Mouse (Mus musculus) forebrain, embryonic 11.5 days (tissue): ENCODE measurements around the gene Rin2. TPM values are rescaled to one million over a fixed set of nuclear protein-coding genes. Genes with fewer than 3 reads are reported as not detected.

Experiments used
- ATAC-seq: fragments of 200-750 bp; cut with Nextera tagmentation; replicated peaks from 2 replicates; pipeline ENCODE4 v1.8.0; 2017; ENCODE audit warnings: moderate TSS enrichment; ENCODE audit not compliant: low FRiP score
- DNase-seq: peaks from one replicate; pipeline ENCODE4 v3.0.0-alpha.2; 2017; ENCODE audit warnings: low spot score
- H3K27ac ChIP-seq: fragments of 300-500 bp; sonication (generic); 2 replicates; pipeline ENCODE4 v1.5.1; 2014; ENCODE audit warnings: low read depth, low read length
- H3K27me3 ChIP-seq: fragments of 300-500 bp; sonication (generic); 2 replicates; pipeline ENCODE4 v1.6.1; 2014; ENCODE audit warnings: mild to moderate bottlenecking, low read length, mixed read lengths; ENCODE audit not compliant: control insufficient read depth, insufficient read depth
- H3K36me3 ChIP-seq: fragments of 300-500 bp; sonication (generic); 2 replicates; pipeline ENCODE4 v1.6.1; 2014; ENCODE audit warnings: mild to moderate bottlenecking, low read length, moderate library complexity, mixed read lengths; ENCODE audit not compliant: control insufficient read depth, insufficient read depth
- H3K4me1 ChIP-seq: fragments of 300-500 bp; sonication (generic); replicated peaks from 2 replicates; pipeline ENCODE4 v1.6.1; 2014; ENCODE audit warnings: low read length, mixed read lengths; ENCODE audit not compliant: control insufficient read depth, insufficient read depth
- H3K4me2 ChIP-seq: fragments of 300-500 bp; sonication (generic); 2 replicates; pipeline ENCODE4 v1.6.1; 2014; ENCODE audit warnings: low read depth, mild to moderate bottlenecking, low read length, moderate library complexity, mixed read lengths; ENCODE audit not compliant: severe bottlenecking
- H3K4me3 ChIP-seq: fragments of 300-500 bp; sonication (generic); 2 replicates; pipeline ENCODE4 v1.5.1; 2014; ENCODE audit warnings: low read depth, low read length
- H3K9ac ChIP-seq: fragments of 300-500 bp; sonication (generic); 2 replicates; pipeline ENCODE4 v1.6.1; 2014; ENCODE audit warnings: low read length
- H3K9me3 ChIP-seq: fragments of 300-500 bp; sonication (generic); 2 replicates; pipeline ENCODE4 v1.6.1; 2016; ENCODE audit warnings: low read length, mixed read lengths; ENCODE audit not compliant: control insufficient read depth
- WGBS: fragments of 180-500 bp; shearing (Covaris S2); extraction: QIAGEN DNeasy Blood & Tissue Kit; methylation state at CpG from one replicate; pipeline ENCODE4 v1.1.7; 2014; 5-methylcytosine and 5-hydroxymethylcytosine counted together
- polyA plus RNA-seq: library from polyadenylated mRNA; unstranded; fragments of >200 nt; fragmentation: Nextera tagmentation; extraction: Ambion mirVana; gene quantifications from 2 replicates; pipeline ENCODE4 v1.2.1, GENCODE M21; 2014

Rin2 gene
- polyA plus RNA-seq, 1 experiment from 2014 or later: 12.4 TPM

GRCm38 (mm10) chr2:145753973-145754372 is 79.0 kb downstream of the Rin2 start:
- Histone ChIP-seq H3K4me1 (no peaks in the 10 kb centered on the region), H3K36me3 (no peaks in the 10 kb centered on the region), H3K27ac (no peak overlapping the region), H3K9me3 (no peaks in the 10 kb centered on the region), H3K27me3 (no peaks in the 10 kb centered on the region), H3K4me3 (no peak overlapping the region), H3K4me2 (no peak overlapping the region), H3K9ac (no peak overlapping the region)
- DNase-seq: no peak
- ATAC-seq: no peak
- WGBS: 91% methylated on average over 7 of the region's 7 CpGs

- ATAC-seq: no peak
- WGBS: 82% methylated on average over 12 of the region's 12 CpGs
- no peaks in the 10 kb centered on the region for H3K4me1 ChIP-seq
Measured at GRCm38 (mm10) chr2:145755864-145756822, 81.1 kb downstream of the Rin2 start.

GRCm38 (mm10) chr2:145760121-145760520 is 85.1 kb downstream of the Rin2 start:
- 78% methylated on average over 3 of the region's 3 CpGs for whole genome bisulfite sequencing
- no peaks in the 10 kb centered on the region for H3K9me3 ChIP-seq

More at GRCm38 (mm10) chr2:145755864-145756822, 81.1 kb downstream of the Rin2 start:
- H3K36me3 ChIP-seq: no peaks in the 10 kb centered on the region
- H3K4me2 ChIP-seq: no peak overlapping the region
- H3K9me3 ChIP-seq: no peaks in the 10 kb centered on the region
- H3K27me3 ChIP-seq: no peaks in the 10 kb centered on the region
- H3K9ac ChIP-seq: no peak overlapping the region
- DNase-seq: no peak
- no peak overlapping the region for H3K27ac ChIP-seq
- no peak overlapping the region for H3K4me3 ChIP-seq

GRCm38 (mm10) chr2:145761436-145761835 is 86.4 kb downstream of the Rin2 start:
- no peak overlapping the region for H3K27ac ChIP-seq

More at GRCm38 (mm10) chr2:145760121-145760520, 85.1 kb downstream of the Rin2 start:
- no peaks in the 10 kb centered on the region for H3K36me3 ChIP-seq
- no peak overlapping the region for H3K4me2 ChIP-seq
- no peaks in the 10 kb centered on the region for H3K27me3 ChIP-seq
- DNase-seq: no peak
- no peak overlapping the region for H3K9ac ChIP-seq
- H3K4me1 ChIP-seq: no peaks in the 10 kb centered on the region
- ATAC-seq: no peak
- H3K27ac ChIP-seq: no peak overlapping the region
- H3K4me3 ChIP-seq: no peak overlapping the region

GRCm38 (mm10) chr2:145769964-145770363 is 94.9 kb downstream of the Rin2 start:
- no peak overlapping the region for H3K9ac ChIP-seq
- H3K27ac ChIP-seq: no peak overlapping the region
- DNase-seq (peak; percentile 55), ATAC-seq (peak; percentile 82)
- H3K4me3 ChIP-seq: no peak overlapping the region
- peaks cover 4% of the 10 kb centered on the region for H3K27me3 ChIP-seq
- H3K9me3 ChIP-seq: no peaks in the 10 kb centered on the region
- H3K36me3 ChIP-seq: no peaks in the 10 kb centered on the region
- no peak overlapping the region for H3K4me2 ChIP-seq
- H3K4me1 ChIP-seq: peaks cover 8% of the 10 kb centered on the region
- 10% methylated on average over 10 of the region's 10 CpGs for WGBS

More at GRCm38 (mm10) chr2:145761436-145761835, 86.4 kb downstream of the Rin2 start:
- no peaks in the 10 kb centered on the region for H3K27me3 ChIP-seq
- DNase-seq (no peak), ATAC-seq (no peak)
- H3K4me3 ChIP-seq: no peak overlapping the region
- H3K4me1 ChIP-seq: no peaks in the 10 kb centered on the region
- H3K9me3 ChIP-seq: no peaks in the 10 kb centered on the region
- H3K9ac ChIP-seq: no peak overlapping the region
- H3K4me2 ChIP-seq: no peak overlapping the region
- H3K36me3 ChIP-seq: no peaks in the 10 kb centered on the region

GRCm38 (mm10) chr2:145770730-145771536 is 95.9 kb downstream of the Rin2 start:
- H3K4me1 ChIP-seq: peaks cover 8% of the 10 kb centered on the region
- H3K9ac ChIP-seq: no peak overlapping the region
- H3K27ac ChIP-seq: no peak overlapping the region
- H3K36me3 ChIP-seq: no peaks in the 10 kb centered on the region
- H3K27me3 ChIP-seq: peaks cover 4% of the 10 kb centered on the region
- no peak overlapping the region for H3K4me2 ChIP-seq
- 82% methylated on average over 7 of the region's 7 CpGs for WGBS
- ATAC-seq (no peak), DNase-seq (no peak)
- H3K9me3 ChIP-seq: no peaks in the 10 kb centered on the region
- no peak overlapping the region for H3K4me3 ChIP-seq

GRCm38 (mm10) chr2:145783247-145783646 is 108.2 kb downstream of the Rin2 start:
- DNase-seq (no peak), ATAC-seq (no peak)
- H3K27ac ChIP-seq: no peak overlapping the region
- no peaks in the 10 kb centered on the region for H3K27me3 ChIP-seq
- peaks cover 12% of the 10 kb centered on the region; the same call in 1 of the 2 replicates for H3K4me1 ChIP-seq
- no peak overlapping the region for H3K9ac ChIP-seq
- H3K9me3 ChIP-seq: no peaks in the 10 kb centered on the region
- H3K36me3 ChIP-seq: no peaks in the 10 kb centered on the region
- H3K4me2 ChIP-seq: no peak overlapping the region
- no peak overlapping the region for H3K4me3 ChIP-seq
- 87% methylated on average over 6 of the region's 6 CpGs for WGBS

GRCm38 (mm10) chr2:145784246-145784935 is 109.4 kb downstream of the Rin2 start:
- peaks cover 12% of the 10 kb centered on the region; the same call in 1 of the 2 replicates for H3K4me1 ChIP-seq
- 70% methylated on average over 13 of the region's 13 CpGs for WGBS
- H3K4me3 ChIP-seq: no peak overlapping the region
- no peak overlapping the region for H3K9ac ChIP-seq
- H3K36me3 ChIP-seq: no peaks in the 10 kb centered on the region
- H3K9me3 ChIP-seq: no peaks in the 10 kb centered on the region
- DNase-seq: no peak
- ATAC-seq: no peak
- no peak overlapping the region for H3K27ac ChIP-seq
- H3K27me3 ChIP-seq: no peaks in the 10 kb centered on the region
- H3K4me2 ChIP-seq: no peak overlapping the region
